Mouse (Mus musculus): ENCODE data around the gene Gm9732.
"Not testable (repeated sequence)": the region's sequence is repeated elsewhere in the genome, so short reads cannot be mapped to it uniquely, and the experiment has no call there.

Gm9732 gene

DNA sequence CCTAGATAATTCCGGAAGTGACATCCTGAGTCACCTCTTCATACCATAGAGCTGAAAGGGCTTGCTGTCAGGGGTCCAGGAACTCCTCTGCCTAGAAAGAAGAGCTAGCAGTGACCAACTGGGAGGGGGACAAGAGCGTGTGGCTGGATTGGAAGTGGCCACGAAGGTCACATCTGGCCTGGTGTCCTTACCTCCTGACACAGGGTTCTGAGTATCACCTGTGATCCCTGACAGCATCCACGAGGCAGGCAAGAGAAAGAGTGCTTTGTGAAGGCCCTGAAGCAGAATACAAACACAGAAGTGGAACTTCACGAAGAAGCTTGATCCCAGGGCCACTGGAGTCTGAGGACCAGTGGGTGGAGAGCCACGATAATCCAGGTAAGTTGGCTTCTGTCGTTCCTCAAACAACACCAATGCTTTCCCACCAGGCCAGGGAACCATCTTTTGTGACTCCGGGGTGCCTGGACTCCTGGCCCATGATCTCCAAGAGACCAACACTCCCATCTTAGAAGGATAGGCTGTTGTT is at the start of gene Gm9732:
TSS of gene Gm9732 (plus strand) at position 51 of the 526 bp plus-strand sequence.
- peak; percentile 31 for DNase-seq (ENCODE audit: low spot score)

DNA sequence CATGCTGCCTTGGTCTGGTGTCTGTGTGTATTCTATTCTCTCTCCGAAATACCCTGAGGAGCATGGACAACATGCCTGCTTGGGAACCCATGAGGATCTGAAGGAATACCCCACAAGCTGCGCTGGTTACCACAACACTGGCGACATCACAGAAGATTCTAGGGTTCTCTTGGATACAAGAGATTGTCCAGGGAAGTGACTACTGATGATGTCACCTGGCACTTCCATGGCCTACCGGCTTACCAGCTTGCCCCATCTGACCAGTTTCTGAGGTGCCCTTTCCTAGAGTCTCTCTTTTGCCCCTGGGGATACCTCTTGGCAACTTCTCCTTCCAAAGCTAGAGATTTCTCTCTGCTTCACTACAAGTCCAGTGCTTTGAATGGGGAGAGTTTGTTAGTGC is 39.6 kb upstream of the Gm9732 start, which contains the start of gene Gm8122:
TSS of gene Gm8122 (minus strand) at position 101 of the 400 bp plus-strand sequence.
- not testable (repeated sequence) for DNase-seq (ENCODE audit: low spot score)

DNA sequence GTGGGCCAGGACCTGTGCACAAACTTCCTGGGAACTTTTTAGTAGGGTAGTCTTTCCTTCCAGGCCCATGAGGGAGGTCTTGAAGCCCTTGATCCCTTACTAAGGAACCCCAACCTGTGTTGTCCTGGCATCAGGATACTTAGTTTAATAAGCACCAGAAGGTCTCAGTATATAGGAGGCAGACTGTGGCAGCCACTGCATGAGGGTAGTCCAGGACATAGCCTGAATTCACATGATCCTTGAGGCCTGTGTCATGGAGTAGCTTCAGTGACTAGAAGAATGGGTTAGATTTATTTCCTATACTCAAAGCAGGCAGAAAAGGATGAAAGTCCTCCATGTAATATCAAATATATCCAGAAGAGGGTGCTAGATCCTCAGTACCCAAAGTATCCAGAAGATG is 37.1 kb upstream of the Gm9732 start:
- not testable (repeated sequence) for DNase-seq (ENCODE audit: low spot score)

DNA sequence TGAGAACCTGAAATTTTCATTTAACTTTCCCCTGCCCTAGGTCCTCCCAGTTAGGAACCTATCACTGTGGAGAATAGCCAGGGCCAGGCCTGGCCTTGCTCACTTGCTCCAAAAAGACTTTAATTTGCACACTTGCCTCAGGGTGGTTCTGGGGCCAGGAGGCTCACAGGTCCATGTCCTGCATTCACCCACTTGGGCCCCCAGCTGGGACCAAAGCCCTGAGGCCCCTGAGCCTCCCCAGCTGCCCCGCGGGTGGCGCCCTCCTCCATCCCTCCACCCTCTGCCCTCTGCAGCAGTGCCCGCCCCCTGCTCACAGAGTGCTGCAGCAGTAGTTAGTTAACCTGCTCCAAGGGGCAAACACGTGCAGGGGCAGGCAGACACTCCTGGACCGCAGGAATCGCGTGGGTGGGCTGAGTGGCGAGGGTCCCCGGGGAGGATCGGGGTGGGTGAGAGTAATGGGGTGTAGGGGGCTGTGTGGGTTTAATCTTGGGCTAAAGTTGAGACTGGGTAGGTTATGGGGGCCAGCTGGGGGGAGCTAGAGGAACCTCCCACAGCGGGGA is 25.1 kb upstream of the Gm9732 start:
- not testable (repeated sequence) for DNase-seq (ENCODE audit: low spot score)

DNA sequence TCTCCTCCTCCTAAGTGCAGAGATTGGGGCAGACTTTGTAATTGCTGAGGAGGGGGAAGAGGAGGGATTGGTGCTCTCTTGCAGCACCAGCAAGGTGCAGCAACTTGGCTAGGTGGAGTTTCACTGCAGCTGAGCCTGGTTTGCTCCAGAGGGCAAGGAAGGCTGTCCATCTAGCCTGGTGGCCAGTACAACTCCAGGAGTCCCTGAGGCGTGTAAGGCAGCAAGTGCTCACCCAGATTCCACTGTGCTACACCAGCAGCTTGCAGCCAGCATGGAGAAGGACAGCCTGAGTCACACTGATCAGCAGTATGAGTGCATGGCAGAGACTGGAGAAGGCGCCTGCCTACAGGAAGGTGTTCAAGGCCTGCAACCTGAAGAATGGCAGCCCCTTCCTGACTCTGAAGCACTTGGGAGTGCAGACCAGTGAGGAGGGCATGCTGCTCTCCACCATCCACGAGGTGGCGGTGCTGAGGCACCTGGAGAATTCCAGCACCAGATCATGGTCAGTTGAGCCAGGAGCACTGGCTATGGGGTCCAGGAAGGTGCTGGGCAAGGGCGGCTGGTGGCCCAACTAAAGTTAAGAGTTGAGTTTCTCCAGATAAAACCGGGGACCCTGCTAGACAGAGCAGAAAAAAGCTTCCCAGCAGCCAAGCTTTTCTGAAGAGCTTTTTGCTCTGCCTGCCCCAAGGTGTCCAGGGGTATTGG is 24.1 kb upstream of the Gm9732 start:
- not testable (repeated sequence) for DNase-seq (ENCODE audit: low spot score)

DNA sequence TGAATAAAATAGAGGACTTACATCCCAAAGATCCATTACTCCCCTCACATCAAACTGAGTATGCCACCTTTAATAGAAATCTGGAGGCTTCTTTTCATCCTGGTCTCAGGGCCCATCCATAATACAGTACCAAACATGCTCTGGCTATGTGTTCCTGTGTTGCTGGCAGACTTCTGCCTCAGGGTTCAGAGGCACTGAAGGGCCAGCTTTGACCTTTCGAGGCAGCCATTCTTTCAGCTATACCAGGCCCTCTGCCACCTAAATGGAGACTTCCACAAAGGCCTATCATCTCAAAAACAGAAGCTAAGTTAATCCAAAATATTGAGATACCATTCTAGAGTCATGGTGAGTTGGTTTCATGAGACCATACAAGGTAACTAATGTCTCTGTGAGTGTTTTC is 18.3 kb upstream of the Gm9732 start:
- not testable (repeated sequence) for DNase-seq (ENCODE audit: low spot score)

DNA sequence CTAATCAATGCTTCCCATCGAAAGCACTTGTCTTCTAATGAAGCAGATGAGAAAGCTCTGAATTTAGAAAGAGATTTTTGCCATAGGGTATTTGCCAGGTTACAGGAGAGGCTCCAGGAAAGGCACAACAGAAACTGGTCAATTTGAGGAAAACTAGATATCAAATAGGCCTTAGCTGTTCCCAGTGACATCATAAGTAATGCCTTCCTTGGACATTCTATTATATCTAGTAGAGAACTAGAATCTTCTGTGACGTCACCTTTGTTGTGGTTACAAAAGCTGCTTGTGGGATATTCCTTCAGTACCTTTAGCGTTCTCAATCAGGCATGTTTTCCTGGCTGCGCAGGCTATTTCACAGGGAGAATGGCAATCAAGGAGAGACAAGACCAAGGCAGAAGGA is 16.5 kb upstream of the Gm9732 start, which contains the start of gene Gm8126:
TSS of gene Gm8126 (plus strand) at position 301 of the 400 bp plus-strand sequence.
- DNase-seq (ENCODE audit: low spot score) = not testable (repeated sequence)

DNA sequence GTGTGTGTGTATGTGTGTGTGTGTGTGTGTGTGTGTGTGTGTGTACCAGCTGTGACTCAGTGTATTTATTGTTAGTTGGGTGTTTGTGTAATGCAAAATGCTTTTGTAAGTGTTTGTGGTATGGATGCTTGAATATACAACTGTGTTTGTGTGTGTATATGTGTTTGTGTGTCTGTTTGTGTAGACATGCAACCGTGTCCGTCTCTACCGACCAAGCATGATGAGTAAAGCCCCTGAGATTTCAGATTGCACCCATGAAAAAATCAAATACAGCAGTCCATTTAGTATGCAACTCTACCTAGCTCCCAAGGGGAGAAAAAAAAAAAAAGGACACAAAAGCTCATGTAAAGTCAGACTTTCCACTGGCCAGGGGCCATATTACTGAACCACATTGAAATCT is 11.4 kb upstream of the Gm9732 start:
- not testable (repeated sequence) for DNase-seq (ENCODE audit: low spot score)

DNA sequence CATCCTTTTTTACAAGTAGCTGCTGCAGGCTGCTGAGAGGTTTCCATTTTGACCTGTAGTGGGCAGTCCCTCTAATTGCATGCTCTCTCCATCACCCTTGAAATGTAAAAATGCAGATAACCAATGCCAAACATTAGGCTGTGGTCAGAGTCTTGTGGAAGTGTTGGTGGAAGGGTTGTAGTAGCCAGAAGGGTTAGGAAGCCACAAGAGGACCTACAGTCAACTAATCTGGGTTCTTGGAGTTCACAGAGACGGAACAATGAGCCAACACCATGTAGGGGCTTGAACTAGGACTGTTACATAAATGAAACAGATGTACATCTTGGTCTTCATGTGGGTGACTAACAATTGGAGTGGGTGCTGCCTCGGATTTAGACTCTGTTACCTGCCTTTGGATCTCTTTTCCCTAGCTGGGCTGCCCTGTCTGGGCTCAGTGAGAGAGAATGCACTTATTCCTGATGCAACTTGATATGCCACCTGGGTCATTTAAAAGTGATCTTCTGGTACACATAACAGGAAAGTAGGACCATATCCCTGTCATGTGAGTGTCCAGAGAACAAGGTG is 6.2 kb upstream of the Gm9732 start:
- not testable (repeated sequence) for DNase-seq (ENCODE audit: low spot score)

DNA sequence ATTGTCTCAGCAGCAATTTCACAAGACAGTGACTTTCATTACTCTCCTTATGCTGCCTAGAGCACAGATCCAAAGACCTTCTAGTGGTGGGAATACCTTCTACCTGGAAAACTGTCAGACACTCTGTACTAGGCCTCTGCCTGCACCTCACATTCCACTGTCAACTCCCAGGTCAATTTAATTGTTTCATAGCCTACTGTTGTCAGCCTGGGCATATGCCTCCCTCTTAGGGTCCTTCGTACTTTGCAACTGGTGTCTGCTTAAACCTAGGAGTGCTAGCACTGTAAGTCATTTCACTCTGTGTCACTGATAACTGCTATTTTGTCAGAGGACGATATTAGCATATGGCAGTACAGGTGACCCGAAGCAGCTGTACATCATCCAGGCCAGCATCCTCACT is 5.6 kb upstream of the Gm9732 start:
- not testable (repeated sequence) for DNase-seq (ENCODE audit: low spot score)

DNA sequence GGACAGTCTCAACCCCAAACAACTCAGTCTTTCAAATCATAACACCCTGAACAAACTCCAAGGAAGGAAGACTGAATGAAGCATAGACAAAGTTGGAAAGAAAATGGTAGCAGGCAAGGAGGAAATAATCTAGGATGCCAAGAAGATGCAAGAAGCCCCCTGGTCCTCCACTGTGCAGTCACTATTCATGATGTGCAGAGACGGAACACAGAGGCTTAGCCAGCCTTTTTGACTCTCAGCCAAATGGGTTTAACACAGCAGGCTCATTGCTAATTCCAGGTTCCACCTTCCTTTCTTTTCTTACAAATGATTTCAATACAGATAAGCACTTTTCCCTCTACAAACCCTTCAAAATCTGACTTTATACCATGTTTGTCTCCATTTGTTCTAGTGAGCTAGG is 1.7 kb upstream of the Gm9732 start:
- DNase-seq (ENCODE audit: low spot score) = not testable (repeated sequence)

DNA sequence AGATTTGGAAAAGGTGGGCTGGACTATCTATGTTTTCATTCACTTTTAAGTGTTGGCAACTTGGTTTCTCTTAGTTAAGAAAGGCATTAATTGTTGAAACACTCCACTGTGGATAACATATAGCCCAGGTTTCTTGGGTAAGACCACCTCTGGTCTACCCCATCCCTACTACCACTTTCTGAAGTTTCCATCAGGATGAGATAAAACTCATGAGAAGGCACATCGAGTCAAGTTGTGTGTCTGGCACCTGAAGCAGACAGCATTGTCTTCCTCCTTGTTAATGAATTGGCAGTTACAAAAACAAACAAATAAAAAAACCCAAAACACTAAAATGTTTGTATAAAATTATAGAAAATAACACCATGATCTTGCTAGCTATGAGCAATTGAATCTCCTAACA is 916 bp downstream of the Gm9732 start:
- DNase-seq (ENCODE audit: low spot score) = not testable (repeated sequence)

DNA sequence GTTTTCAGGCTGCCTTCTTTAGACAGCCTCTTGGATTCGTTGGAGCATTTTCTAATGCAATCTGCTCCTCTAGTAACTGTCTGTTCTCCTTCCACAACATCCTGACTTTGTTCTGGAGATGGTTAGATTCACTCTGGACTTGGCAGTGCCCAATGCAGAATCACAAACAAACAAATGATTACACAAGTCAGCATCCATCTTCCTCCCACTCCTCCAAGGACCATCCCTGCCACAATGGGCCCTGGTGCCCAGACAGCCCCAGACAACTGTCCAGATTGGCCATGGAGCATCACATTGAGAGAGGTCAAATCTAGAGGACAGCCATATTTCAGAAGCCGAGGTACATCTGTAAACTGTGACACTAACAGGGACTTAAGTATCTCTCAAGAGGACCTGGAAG is 2.6 kb downstream of the Gm9732 start:
- DNase-seq (ENCODE audit: low spot score) = not testable (repeated sequence)

DNA sequence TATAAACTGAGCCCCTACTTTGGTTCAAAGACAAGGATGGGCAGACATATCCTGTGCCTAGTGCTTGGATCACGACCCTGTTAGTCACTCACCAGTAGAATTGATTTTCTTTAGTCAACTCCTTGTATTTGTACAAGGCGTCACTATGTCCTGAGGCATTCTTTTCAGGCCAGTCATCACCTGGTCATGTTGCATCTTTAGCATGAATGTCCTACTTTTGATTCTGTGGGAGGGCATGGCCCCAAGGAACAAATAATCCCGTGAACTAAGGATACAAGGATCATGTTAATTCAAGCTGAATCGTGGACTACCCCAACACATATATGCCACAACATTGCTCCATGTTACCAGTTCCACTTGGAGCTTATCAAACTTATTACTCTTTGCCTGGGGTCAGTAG is 3.3 kb downstream of the Gm9732 start:
- DNase-seq (ENCODE audit: low spot score) = not testable (repeated sequence)

DNA sequence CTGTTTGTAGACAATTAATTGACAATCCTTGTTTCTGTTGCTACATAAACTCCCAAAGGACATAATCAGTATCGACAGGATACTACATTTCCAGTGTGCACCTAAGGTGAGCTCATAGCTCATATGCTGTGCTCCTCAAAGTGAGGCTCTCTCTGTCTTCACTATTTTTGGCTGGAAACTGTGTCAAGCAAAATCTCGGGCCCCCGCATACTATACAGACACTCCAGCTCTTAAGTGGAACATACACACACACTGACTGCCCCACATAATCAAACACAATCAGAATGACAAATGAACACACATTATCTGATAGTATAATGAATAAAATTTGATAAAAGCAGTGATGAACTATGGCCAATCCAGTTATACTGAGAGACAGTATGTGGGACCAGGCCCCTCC is 3.8 kb downstream of the Gm9732 start:
- DNase-seq (ENCODE audit: low spot score) = not testable (repeated sequence)

DNA sequence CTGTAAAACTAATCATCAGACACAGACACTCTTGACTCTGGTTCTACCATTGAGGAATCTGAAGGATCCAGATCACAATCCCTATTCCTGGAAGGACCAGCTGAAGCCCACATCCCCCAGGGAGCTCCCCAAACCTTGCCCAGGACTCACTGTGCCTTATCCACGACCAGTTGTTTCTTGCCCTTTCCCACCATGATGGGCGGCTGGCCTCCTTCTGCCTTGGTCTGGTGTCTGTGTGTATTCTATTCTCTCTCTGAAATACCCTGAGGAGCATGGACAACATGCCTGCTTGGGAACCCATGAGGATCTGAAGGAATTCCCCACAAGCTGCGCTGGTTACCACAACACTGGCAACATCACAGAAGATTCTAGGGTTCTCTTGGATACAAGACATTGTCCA is 18.7 kb downstream of the Gm9732 start, which contains the start of gene Gm8127:
TSS of gene Gm8127 (minus strand) at position 330 of the 400 bp plus-strand sequence.
- DNase-seq (ENCODE audit: low spot score) = not testable (repeated sequence)

DNA sequence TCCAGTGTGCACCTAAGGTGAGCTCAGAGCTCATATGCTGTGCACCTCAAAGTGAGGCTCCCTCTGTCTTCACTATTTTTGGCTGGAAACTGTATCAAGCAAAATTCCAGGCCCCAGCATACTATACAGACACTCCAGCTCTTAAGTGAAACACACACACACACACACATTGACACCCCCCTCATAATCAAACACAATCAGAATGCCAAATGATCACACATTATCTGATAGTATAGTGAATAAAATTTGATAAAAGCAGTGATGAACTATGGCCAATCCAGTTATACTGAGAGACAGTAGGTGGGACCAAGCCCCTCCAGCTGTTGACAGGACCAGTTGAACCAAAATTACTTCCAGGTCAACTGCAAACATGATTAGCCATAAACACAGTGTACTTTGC is 44.7 kb downstream of the Gm9732 start:
- DNase-seq (ENCODE audit: low spot score) = not testable (repeated sequence)

DNA sequence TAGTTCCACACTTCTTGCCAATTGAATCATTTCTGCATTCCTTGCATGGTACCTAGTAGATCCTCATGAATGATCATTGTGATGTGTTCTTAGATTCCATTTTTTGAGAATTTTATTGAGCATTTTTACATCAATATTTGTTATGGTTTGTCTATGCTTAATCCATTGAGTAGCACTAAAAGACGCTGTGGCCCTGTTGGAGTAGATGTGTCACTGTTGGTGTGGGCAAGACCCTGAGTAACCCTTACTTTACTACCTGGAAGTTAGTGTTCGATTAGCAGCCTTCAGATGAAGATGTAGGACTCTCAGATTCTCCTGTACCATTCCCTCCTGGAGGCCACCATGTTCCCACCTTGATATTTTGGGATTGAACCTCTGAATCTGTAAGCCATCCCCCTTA is 53.8 kb downstream of the Gm9732 start:
- not testable (repeated sequence) for DNase-seq (ENCODE audit: low spot score)

DNA sequence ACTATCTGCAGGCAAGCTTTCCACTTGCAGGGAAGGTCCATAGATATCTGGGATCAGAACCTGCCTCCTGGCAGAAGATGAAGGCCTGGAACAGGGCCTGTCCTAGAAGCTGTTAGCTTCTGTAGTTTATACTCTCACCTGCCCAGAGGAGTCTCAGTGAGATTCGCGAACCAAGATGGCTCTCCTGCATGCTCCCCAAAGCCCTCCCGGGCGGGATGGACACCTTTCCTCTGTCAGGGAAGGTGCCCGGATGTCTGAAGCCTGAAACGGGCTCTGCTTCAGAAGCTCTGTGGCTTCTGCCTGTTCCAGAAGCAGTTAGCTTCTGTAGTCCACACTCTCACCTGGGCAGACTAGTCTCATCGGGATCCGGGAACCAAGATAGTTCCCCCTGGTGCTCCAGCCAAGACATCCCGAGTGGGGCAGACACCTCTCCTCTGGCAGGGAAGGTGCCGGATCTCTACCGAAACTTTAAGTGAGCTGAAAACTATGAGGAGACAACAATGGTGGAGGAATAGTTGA is 56.6 kb downstream of the Gm9732 start:
- not testable (repeated sequence) for DNase-seq (ENCODE audit: low spot score)

DNA sequence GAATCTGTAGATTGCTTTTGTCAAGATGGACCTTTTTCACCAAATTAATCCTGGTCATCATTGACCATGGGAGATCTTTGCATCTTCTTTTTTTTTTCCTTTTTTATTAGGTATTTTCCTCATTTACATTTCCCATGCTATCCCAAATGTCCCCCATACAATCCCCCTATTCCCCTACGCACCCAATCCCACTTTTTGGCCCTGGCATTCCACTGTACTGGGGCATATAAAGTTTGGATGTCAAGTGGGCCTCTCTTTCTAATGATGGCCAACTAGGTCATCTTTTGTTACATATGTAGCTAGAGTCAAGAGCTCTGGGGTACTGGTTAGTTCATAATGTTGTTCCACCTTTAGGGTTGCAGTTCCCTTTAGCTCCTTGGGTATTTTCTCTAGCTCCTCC is 62.8 kb downstream of the Gm9732 start:
- DNase-seq (ENCODE audit: low spot score) = not testable (repeated sequence)

DNA sequence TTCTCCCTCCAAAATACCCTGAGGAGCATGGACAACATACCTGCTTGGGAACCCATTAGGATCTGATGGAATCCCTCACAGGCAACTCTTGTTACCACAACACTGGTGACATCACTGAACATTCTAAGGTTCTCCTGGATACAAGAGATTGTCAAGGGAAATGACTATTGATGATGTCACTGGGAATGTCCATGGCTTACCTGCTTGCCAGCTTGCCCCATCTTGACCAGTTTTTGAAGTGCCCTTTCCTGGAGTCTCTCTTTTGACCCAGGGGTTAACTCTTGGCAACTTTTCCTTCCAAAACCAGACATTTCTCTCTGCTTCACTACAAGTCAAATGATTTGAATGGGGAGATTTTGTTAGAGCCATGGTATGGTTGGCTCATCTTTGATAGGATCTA is 72.9 kb downstream of the Gm9732 start, which contains the start of gene 1700001F09Rik:
TSS of gene 1700001F09Rik (minus strand) at position 101 of the 400 bp plus-strand sequence.
- DNase-seq (ENCODE audit: low spot score) = not testable (repeated sequence)

DNA sequence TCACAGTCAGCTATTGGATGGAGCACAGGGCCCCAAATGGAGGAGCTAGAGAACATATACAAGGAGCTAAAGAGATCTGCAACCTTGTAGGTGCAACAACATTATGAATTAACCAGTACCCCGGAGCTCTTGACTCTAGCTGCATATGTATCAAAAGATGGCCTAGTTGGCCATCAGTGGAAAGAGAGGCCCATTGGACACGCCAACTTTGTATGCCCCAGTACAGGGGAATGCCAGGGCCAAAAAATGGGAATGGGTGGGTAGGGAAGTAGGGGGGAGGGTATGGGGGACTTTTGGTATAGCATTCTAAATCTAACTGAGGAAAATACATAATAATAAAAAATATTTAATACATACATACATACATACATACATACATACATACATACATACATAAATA is 78.1 kb downstream of the Gm9732 start:
- not testable (repeated sequence) for DNase-seq (ENCODE audit: low spot score)
